Mouse (Mus musculus): ENCODE results near the gene Hivep2. TPM values are rescaled to one million over a fixed set of nuclear protein-coding genes. Genes with fewer than 3 reads are reported as not detected.
A peak's percentile ranks its signal among the peaks of the same experiment; 100 is the strongest.

Hivep2 gene
- total RNA-seq, 2 experiments from 2014 or later, result 193 to 194 TPM

DNA sequence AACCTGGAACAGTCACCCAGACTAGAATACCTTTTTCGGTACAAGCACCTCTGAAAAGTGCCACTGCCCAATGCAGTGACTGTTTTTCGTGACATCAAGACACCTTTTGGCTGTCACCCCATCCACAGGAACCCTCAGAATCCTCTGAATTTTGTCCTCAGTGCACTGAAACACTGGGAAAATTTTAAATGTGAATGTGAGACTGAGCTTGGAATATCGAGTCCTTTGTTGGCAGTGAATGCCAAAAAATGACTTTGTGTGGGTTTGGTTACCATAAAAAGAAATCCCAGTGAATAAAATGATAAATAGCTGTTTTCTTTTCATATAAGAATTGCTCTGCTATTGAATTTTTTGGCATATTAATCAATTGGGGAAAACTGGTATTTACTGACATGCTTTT lies 154.6 kb downstream of the Hivep2 start:
- intact Hi-C loops (cut with DNase I), result no loop called here

DNA sequence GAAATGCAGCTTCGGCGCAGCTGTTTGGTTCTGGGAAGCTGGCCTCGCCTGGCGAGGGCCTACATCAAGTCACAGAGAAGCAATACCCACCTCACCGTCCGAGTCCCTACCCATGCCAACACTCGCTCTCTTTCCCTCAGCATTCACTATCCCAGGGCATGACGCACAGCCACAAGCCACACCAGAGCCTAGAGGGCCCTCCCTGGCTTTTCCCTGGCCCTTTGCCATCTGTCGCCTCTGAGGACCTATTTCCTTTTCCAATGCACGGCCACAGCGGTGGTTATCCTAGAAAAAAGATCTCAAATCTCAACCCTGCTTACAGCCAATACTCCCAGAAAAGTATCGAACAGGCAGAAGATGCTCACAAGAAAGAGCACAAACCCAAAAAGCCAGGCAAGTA lies 162.0 kb downstream of the Hivep2 start:
- DNase-seq, result no peak
- intact Hi-C loops (cut with DNase I), result no loop called here

More for the DNA sequence above, 154.6 kb downstream of the Hivep2 start:
- DNase-seq, result no peak

DNA sequence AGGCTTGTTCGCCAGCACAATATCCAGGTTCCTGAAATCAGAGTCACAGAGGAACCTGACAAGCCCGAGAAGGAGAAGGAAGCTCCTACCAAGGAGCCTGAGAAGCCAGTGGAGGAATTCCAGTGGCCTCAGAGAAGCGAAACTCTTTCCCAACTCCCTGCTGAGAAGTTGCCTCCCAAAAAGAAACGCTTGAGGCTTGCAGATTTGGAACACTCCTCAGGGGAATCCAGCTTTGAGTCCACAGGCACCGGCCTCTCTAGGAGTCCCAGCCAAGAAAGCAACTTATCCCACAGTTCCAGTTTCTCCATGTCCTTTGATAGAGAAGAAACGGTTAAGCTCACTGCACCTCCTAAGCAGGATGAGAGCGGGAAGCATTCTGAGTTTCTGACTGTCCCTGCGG lies 164.4 kb downstream of the Hivep2 start:
- no peak for DNase-seq
- intact Hi-C loops (cut with DNase I), result no loop called here

DNA sequence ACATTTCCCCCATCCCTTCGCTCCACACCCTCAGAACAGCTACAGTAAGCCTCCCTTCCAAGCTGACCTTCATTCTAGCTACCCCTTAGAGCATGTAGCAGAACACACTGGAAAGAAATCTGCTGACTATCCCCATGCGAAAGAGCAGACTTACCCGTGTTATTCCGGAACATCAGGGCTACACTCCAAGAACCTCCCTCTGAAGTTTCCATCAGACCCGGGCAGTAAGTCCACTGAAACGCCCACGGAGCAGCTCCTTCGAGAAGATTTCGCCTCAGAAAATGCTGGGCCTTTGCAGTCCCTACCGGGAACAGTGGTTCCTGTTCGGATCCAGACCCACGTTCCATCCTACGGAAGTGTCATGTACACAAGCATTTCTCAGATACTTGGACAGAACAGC lies 165.4 kb downstream of the Hivep2 start:
- no peak for DNase-seq
- intact Hi-C loops (cut with DNase I), result no loop called here

DNA sequence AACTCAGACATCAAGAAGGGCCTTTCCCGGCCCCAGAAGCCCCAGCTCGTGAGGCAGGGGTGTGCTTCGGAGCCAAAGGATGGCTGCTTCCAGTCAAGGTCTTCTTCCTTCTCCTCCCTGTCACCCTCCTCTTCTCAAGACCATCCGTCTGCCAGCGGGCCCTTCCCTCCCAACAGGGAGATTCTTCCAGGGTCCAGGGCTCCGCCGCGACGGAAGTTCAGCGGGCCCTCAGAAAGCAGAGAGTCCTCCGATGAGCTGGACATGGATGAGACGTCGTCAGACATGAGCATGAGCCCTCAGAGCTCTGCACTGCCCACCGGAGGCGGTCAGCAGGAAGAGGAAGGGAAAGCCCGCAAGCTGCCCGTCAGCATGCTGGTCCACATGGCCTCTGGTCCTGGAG lies 166.2 kb downstream of the Hivep2 start:
- intact Hi-C loops (cut with DNase I), result no loop called here
- no peak for DNase-seq

DNA sequence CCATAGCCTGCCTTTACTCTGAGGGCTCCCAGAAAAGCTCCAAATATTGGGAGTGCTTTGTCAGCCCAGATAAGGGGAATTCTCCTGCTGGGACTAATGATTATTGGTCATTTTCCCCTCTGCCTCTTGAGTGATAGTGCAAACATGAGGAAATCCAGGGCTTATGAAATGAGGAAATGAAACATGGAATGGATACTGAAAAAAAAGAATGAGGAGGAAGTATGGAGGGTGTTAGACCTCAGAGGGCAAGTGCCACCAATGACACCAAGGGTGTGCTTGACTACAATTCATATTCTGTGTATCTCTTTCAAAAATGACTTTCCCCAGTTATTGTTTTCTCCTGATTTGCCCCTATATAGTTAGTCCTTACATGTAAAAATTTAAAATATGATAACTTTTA lies 167.1 kb downstream of the Hivep2 start:
- no peak for DNase-seq
- intact Hi-C loops (cut with DNase I), result no loop called here

DNA sequence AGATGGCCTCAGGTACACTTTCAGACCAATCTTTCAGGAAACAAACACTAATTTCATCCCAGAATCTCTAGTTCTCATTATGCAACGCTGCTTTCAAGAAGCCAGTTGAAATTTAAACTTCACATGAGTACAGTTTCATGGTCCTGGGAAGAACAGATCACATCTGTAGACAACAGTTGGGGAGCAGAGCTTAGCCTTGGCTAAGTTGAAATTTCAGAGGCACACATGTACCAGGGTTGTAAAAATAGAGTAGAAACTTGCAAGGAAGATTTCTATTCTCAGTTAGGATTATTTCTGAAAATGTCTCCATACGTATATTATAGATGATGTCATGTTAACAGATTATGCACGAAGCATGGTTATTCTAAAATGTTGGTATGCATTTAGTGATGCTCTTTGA lies 172.8 kb downstream of the Hivep2 start:
- no peak for DNase-seq
- intact Hi-C loops (cut with DNase I), result no loop called here

DNA sequence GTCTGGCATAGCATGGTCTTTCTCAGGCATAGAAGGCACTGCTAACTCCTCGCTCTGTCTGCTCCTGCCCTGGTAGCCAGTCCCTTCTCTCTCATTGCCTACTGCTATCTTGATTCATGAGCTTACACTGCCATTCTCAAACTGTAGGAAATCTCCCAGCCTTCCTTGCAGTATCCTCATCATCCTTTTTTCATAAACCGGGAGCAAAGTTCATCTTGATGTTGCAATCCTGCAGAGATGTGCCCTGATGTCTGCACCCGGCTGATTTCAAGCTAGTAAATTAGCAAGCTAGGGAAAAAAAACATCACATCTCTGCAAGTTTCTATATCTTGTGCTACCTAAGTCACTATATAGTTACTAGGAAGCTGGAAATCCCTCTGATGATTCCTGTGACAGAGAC lies 179.0 kb downstream of the Hivep2 start:
- intact Hi-C loops (cut with DNase I), result no loop called here
- no peak for DNase-seq

DNA sequence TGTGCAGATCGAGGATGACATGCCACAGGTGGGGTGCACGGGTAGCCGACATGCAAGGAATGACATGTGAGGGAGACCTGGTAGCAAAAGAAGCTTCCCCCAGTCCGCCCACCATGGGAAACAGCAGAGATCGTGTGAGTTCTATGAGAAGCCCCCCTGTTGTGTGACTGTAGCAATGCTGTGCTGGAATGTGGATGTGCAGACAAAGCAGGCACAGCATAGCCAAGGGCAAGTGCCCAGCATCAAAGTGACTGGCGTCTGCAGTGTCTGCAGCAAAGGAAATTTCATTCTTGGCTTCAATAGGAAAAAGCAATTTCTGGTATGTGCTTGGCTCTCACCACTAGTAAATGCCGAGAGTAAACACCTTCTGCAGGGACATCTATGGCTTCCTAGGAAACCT lies 199.0 kb downstream of the Hivep2 start:
- intact Hi-C loops (cut with DNase I), result no loop called here

DNA sequence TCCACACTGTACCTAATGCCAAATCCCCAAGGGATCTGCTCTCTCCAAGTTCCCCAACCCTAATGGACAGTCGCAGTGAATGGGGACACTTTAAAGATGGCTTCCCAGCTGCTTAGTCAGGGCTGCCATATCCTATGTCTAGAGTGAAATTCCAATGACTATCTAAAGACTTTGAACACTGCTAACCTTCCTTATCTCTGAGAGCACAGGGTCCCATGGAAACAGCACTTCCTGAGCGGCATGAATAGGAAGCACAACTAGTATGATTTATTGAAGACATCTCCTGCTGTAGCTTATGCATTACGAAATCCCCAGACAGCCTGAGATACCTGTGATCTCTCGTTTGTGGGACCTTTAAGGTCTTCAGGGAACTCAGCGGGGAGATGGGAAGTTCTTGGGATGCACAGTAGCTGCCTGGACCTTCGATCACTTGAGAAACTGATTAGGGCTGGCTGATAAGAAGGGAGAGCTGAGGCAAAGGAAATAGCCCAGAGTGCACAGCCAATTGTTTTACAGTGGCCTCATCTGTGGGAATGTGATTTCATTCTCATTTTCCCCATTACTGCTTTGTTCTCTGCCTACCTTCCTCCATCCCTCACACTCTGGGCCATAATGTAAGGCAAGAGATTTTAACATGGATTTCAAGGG lies 202.4 kb downstream of the Hivep2 start:
- DNase-seq, result no peak
- intact Hi-C loops (cut with DNase I), result no loop called here

More for the DNA sequence above, 199.0 kb downstream of the Hivep2 start:
- DNase-seq, result no peak

DNA sequence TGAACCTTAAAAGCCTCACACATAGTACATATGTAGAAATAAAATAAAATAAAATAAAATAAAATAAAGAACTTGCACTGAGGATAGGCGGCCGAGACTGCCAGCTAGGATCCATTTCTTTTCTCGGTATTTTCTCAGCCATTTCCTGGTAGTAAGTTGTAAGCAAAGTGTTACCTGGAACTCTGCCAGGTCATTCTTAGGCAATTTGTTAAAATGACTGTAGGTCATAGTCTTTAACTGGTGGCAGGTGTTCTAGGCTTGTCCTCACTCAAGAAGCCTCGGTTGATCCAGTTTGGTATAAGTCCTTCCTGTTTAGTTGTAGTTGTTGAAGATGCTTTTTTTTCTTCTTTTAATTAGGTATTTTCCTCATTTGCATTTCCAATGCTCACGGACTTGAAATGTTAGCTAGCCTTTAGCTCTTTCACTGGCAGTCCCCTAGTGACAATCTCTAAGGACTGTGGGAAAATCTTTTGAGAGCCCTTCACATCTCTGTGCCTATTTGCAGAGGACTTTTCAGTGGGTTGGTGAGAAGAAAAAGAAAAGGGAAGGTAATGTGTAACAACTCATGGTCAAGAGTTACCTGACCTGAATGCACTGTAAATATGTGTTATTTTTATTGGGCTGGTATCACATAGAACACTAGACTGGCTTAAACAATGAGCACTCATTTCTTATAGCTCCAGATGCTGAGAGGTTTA lies 203.1 kb downstream of the Hivep2 start:
- intact Hi-C loops (cut with DNase I), result no loop called here
- no peak for DNase-seq

DNA sequence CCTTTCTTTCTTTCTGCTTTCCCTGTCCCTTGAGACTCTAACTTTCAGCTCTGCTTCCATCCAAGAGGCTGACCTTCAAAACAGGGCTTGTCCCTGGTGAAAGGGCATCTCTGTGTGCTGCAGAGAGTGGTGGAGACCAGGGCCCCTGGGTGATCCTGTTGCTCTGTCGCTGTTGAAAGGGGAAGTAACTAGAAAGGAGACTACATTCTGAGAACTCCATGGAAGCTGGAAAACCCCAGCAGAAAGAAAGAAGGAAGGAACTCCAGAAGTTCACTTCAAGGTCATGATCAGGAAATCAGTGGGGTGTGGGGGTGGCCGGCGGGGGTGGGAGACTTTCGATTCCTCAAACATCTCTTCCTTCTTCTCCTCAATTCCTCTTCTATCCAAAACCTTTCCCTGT lies 208.2 kb downstream of the Hivep2 start:
- DNase-seq, result no peak
- intact Hi-C loops (cut with DNase I), result no loop called here

DNA sequence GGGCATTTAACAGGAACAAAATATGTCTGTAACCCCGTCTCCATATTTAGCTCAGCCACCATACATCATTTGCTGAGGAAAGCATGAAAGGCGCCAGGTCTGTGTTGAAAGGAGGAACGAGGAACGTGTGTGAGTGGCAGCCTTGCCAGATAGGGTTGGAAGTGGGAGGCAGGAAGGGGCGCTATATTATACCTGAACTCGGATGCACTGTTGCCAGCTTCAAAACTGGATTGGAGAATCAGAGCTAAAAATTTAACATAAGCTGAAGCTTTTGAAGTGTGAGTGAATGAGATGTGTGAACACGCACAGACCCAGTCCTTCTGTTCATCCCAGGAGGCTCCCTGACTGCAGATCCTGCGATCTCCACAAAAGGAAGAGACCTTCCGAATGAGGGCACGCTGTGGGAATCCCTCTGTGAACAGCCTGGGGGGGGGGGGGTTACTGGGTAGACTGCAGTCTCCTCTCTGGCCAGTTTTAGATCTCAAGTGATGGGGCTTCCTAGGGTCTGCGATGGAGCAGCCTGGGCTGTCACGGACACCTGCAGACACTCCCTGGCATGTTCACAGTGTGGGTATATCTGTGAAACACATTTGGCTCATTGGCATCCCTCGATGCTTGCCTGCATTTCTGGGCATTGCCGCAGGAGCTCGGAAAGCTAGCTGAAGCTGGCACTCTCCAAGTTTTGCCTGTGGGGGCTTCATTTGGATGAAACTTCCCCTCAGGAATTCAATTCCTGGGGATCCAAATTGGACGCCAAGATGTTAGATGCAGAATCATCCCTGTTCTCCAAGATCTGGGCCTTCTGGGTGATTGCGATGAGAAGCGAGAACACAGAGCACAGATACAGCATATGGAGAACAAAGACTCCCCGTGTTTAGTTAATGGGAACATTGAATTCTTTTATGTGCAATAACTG lies 213.8 kb downstream of the Hivep2 start:
- intact Hi-C loops (cut with DNase I), result no loop called here
- DNase-seq, result peak; percentile 24

DNA sequence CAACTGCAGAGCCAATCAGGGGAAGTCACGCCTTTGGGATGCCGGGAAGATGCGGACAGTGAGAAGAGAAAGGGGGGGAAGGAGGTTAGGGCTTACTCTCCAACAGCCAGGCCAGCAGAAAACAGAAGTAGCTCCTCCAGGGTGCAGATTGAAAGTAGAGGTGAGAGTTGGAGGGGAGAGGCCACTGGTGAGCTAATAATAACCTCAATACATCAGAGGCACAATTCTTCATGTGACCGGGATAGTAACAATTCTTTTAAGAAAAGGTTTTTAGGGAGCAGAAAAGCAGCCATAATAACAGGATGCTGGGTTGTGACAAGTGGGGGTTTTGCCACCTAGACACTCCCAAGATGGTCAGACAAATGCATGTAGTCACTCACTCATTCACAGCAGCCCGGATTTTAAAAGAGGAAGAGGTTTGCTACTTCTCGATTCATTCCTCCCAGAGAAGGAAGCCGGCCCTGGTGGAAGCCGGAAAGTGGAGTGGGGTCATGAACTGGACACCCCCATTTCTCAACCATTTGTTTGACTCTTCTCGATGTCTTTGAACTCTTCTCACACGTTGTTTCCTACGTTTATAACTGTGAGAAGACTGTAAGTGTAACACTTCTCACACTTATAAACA lies 220.6 kb downstream of the Hivep2 start:
- no peak for DNase-seq
- intact Hi-C loops (cut with DNase I), result no loop called here

DNA sequence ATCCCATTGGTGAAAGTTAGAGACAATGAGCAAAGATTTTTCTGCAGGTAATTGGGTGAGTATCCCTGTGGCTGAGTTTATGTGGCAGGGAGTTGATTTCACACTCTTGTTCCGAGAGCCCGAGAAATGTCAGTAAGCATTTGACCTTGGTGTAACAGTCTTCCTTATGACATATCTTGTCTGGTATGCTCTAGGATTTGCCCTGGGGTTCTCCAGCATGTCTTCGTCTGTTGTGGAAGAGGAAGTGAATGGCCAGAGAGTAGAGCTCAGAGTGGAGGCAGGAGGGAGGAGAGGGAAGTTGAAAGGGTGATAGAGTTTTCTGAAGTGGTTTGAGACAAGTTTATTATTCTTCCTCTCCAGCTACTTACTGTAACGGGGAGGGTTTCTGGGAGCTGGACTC lies 223.2 kb downstream of the Hivep2 start:
- intact Hi-C loops (cut with DNase I), result no loop called here
- no peak for DNase-seq

DNA sequence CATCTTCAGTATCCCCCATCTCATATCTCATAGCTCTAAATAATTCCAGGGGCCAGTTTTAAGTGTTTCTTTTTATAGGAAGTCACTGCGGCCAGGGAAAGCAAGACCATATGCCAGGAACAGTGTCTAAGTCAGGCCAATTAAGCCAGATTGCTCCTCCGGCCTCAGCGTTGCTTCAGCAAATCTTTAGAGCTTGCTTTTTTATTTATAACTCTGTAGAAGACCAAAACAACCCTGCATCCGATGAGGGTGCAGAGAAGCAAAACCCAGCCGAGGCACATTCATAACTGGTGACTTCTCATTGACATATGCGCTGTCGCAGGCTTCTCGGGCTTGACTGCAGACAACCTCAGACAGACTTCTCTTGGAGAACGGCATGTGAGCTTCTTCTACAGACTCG lies 225.3 kb downstream of the Hivep2 start:
- intact Hi-C loops (cut with DNase I), result loop anchor here (10.0 kb wide), 3 partner anchors 116 to 626 kb away; no protein-coding TSS in a partner anchor
- no peak for DNase-seq

DNA sequence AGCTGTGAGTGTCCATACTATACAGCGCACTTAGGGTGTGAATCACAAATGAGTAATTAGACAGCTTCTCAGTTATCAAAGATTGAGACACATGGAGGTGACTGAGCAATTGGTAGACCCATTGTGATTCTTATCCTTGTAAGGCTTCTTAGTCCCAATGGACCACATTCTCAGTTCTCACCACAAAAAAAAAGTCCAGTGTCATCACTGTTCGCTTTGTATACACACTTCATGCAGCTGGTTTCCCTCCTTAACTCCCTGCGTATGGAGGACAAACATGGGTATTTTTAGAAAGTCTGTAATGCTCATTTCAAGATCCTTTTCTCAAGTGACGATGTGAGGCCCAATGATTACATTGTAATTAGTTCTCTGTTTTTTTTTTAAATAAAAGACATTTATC lies 226.3 kb downstream of the Hivep2 start:
- no peak for DNase-seq
- intact Hi-C loops (cut with DNase I), result loop anchor here (10.0 kb wide), 3 partner anchors 117 to 627 kb away; no protein-coding TSS in a partner anchor

DNA sequence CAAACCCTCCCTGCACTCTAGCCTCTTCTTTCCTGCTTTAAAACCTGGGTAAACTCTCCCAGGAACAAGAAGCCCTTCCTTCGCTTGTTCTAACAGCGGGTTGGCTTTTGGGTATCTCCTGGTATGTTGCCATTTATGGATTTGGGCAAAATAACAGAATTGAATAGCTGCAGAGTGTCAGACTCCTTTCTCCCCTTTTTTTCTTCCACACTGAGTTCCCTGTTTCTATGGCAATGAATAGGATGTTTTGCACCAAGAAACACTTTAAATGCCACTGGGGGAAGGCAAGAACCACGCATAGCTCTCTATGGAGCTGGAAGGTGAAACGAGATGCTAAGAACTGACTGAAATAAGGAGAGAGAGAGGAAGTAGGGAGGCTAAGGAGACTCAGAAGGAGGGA lies 227.8 kb downstream of the Hivep2 start:
- intact Hi-C loops (cut with DNase I), result loop anchor here (10.0 kb wide), 3 partner anchors 119 to 629 kb away; no protein-coding TSS in a partner anchor
- DNase-seq, result no peak

DNA sequence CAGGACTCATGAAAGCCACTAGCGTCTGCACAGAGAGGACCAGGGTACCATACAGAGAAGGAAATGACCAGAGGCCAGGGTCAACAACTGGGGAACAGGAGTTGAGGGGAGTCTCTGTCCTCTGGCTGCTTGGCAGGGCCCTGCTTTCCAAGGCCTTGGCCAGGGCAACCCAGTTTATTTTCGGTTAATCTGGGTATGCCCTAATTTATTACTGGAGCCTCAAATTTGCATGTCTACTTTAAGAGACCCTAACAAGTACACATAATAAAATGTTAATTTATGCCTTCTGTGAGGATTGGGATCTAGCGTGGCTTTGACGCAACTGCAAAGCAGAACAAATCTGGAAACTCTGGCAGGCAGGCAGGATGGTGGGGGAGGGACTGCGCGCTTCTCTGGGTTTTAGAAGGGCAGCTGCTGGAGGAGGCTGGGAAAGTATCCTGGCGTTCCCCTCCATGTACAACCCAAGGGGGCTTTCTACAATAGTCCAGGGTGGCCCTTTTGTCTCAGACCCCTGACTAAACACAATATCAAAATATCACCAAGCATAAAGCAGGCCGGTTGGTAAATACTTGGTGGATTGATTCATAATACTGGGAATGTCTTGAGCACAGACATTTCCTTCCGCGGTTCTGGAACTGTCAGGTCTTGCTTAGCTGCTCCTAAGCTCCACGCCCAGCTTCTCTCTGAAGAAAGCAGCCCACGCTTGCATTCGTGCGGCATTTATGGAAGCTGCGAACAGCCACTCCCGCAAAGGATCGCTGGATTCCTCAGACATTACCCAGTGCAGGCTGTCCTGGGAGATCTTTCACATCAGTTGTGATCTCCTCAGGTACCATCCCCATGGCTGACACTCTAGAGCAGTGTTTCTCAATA lies 230.1 kb downstream of the Hivep2 start:
- intact Hi-C loops (cut with DNase I), result loop anchor here (10.0 kb wide), 3 partner anchors 121 to 631 kb away; no protein-coding TSS in a partner anchor
- peak; percentile 43 for DNase-seq

DNA sequence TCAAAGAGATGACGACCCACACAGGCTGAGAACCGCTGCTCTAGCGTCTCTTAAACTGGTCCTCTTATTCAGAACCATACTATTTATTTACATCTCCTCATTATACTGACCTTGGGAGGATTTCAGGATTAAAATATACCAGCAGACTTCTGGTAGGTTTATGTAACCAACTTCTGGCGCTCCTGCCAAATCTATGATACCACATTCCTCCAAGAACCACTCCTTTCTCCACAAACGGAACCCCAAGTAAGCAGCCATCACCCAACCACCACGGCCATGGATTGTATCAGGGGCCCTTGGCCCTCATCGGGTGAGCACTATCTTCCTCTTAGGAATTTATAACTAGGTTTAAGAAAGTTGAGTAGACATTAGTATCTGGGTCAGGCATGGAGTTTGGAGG lies 230.9 kb downstream of the Hivep2 start:
- DNase-seq, result no peak

More for the DNA sequence above, 230.9 kb downstream of the Hivep2 start:
- intact Hi-C loops (cut with DNase I), result loop anchor here (10.0 kb wide), 3 partner anchors 122 to 632 kb away; no protein-coding TSS in a partner anchor
